Mouse (Mus musculus) heart, adult 2 months (tissue): ENCODE measurements at regions not wholly inside any gene's neighbourhood (a gene's known extent, or its start where the extent isn't known, plus 50 kb on each side); places are given as distances from the start of the nearest gene placed in this dataset.

Experiments used
- EP300 ChIP-seq: fragments of 200-500 bp; IDR thresholded peaks from 2 replicates; pipeline ENCODE4 v1.6.1; 2011; ENCODE audit warnings: low read depth, low read length, control low read depth; ENCODE audit not compliant: insufficient read depth
- POLR2A ChIP-seq: fragments of 200-500 bp; IDR thresholded peaks from 2 replicates; pipeline ENCODE4 v1.6.1; 2011; ENCODE audit warnings: mild to moderate bottlenecking, low read depth, low read length, control low read depth; ENCODE audit not compliant: insufficient read depth

DNA sequence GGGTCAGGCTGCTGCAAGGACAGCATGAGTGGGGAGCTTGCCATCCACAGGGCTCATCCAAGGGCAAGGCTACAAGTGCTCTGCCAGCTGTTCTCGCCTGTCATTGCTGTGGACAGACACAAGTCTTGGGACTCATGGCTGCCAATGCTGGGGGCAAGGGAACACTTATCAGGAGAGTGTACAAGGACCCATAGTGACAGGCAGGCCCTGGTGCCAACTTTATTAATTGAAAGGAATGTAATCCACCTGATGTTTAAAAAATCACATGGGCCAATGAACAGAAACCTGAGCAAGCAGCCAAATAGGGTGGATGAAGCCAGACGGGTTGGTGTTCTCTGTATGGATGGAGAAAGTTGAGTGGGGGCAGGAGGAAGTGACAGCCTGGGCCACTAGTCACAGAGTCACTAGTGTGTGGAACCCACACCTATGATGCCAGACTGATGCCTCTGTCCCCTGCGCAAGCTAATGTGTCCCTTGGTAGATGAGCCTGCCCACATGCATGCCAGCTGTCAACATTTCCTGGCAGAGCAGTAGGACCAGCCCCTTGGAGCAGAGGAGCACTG, 161.6 kb upstream of the Ppp2r3a start:
- TF ChIP-seq EP300 (no peak), POLR2A (no peak)
